Mouse (Mus musculus) thymus, adult 2 months (tissue): ENCODE measurements around the gene Tusc2.

Source experiments
- CTCF ChIP-seq: fragments of 200-500 bp; IDR thresholded peaks from 2 replicates; pipeline ENCODE4 v1.5.1; 2012; ENCODE audit warnings: mild to moderate bottlenecking, control low read depth, low read length, moderate library complexity, borderline replicate concordance; ENCODE audit not compliant: control insufficient read depth, poor library complexity, insufficient read depth; ENCODE audit errors: extremely low read depth
- POLR2A ChIP-seq: fragments of 200-500 bp; IDR thresholded peaks from 2 replicates; pipeline ENCODE4 v1.6.1; 2012; ENCODE audit warnings: mild to moderate bottlenecking, low read length, control low read depth, moderate library complexity; ENCODE audit not compliant: control insufficient read depth, poor library complexity, insufficient read depth; ENCODE audit errors: extremely low read depth

DNA sequence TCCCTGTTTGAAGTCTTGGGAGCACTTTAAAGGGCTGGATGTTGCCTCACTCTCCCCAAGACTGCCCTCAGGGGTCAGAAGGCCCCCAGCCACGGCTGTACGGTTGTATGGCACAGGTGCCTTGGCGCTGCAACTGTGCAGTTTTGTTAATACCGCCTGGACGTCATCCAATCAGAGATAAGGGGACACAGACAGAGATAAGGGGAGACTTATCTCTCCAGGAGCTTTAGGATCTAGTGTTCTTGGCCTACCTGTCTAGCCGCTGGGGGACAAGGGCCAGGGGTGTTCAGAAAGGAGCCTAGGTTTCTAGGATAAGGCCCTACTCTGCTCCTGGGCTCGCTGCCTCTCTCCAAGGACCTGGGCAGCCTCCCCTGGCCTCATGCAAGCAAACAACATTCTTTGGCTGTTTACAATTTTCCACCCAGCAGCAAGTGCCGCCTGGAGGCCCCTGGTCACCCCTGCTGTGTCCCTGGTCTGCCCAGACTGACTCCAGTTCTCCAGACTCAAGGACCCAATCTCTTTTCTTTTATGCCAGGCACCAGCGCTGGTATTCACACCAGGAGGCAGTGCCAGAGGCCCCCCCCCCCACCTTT is 44.7 kb downstream of the Tusc2 start:
- TF ChIP-seq POLR2A (no peak), CTCF (no peak)
